Mouse (Mus musculus) stomach, embryonic 14.5 days (tissue): ENCODE data around the gene Eng. TPM values are rescaled to one million over a fixed set of nuclear protein-coding genes. Genes with fewer than 3 reads are reported as not detected.

ENCODE experiments used
- ATAC-seq: fragments of 200-750 bp; cut with Nextera tagmentation; 2 replicates; pipeline ENCODE4 v1.8.0; 2017; ENCODE audit warnings: low read depth, moderate TSS enrichment; ENCODE audit not compliant: insufficient number of reproducible peaks, insufficient read depth, low FRiP score
- H3K27ac ChIP-seq: fragments of 300-500 bp; sonication (generic); 2 replicates; pipeline ENCODE4 v1.5.1; 2014; ENCODE audit warnings: mild to moderate bottlenecking, low read length, moderate library complexity, mixed read lengths
- H3K27me3 ChIP-seq: fragments of 300-500 bp; sonication (generic); 2 replicates; pipeline ENCODE4 v1.6.1; 2014; ENCODE audit warnings: low read length, control low read depth, mixed read lengths; ENCODE audit not compliant: control insufficient read depth, insufficient read depth
- H3K36me3 ChIP-seq: fragments of 300-500 bp; sonication (generic); 2 replicates; pipeline ENCODE4 v1.6.1; 2014; ENCODE audit warnings: mild to moderate bottlenecking, control low read depth, low read length, moderate library complexity, mixed read lengths; ENCODE audit not compliant: control insufficient read depth, insufficient read depth
- H3K4me1 ChIP-seq: fragments of 300-500 bp; sonication (generic); 2 replicates; pipeline ENCODE4 v1.6.1; 2014; ENCODE audit warnings: low read length, control low read depth, mixed read lengths; ENCODE audit not compliant: control insufficient read depth, insufficient read depth
- H3K4me2 ChIP-seq: fragments of 300-500 bp; sonication (generic); replicated peaks from 2 replicates; pipeline ENCODE4 v1.6.1; 2014; ENCODE audit warnings: low read depth, low read length, control low read depth
- H3K4me3 ChIP-seq: fragments of 300-500 bp; sonication (generic); 2 replicates; pipeline ENCODE4 v1.5.1; 2014; ENCODE audit warnings: low read depth, low read length, control low read depth
- H3K9ac ChIP-seq: fragments of 300-500 bp; sonication (generic); replicated peaks from 2 replicates; pipeline ENCODE4 v1.6.1; 2014; ENCODE audit warnings: low read depth, mild to moderate bottlenecking, control low read depth, low read length, moderate library complexity, mixed read lengths
- H3K9me3 ChIP-seq: fragments of 300-500 bp; sonication (generic); 2 replicates; pipeline ENCODE4 v1.6.1; 2016; ENCODE audit warnings: low read depth, low read length, control low read depth; ENCODE audit not compliant: control insufficient read depth
- WGBS: fragments of 180-500 bp; shearing (Covaris S2); extraction: QIAGEN DNeasy Blood & Tissue Kit; methylation state at CpG from one replicate; pipeline ENCODE4 v1.1.7; 2014; 5-methylcytosine and 5-hydroxymethylcytosine counted together
- polyA plus RNA-seq: library from polyadenylated mRNA; unstranded; fragments of >200 nt; fragmentation: Nextera tagmentation; extraction: Ambion mirVana; gene quantifications from 2 replicates; pipeline ENCODE4 v1.2.1, GENCODE M21; 2014

Gene Eng
- polyA plus RNA-seq, 1 experiment from 2014 or later = 49.1 TPM

- no peaks in the 10 kb centered on the region for H3K9me3 ChIP-seq
- peaks cover 14% of the 10 kb centered on the region for H3K4me1 ChIP-seq
- H3K4me2 ChIP-seq = no peak overlapping the region
- WGBS = 53% methylated on average over 5 of the region's 5 CpGs
- H3K36me3 ChIP-seq = no peaks in the 10 kb centered on the region
- no peak overlapping the region for H3K27ac ChIP-seq
- H3K9ac ChIP-seq = no peak overlapping the region
- ATAC-seq = no peak
- no peak overlapping the region for H3K4me3 ChIP-seq
- H3K27me3 ChIP-seq = no peaks in the 10 kb centered on the region
These were observed 12.7 kb upstream of the Eng start for GRCm38 (mm10) chr2:32633660-32634059.

- peaks cover 8% of the 10 kb centered on the region for H3K4me1 ChIP-seq
These were observed 11.9 kb upstream of the Eng start for GRCm38 (mm10) chr2:32634277-32635105.

GRCm38 (mm10) chr2:32636617-32637016 lies 9.8 kb upstream of the Eng start:
- no peak overlapping the region for H3K9ac ChIP-seq
- H3K9me3 ChIP-seq = no peaks in the 10 kb centered on the region
- ATAC-seq = no peak
- H3K4me2 ChIP-seq = no peak overlapping the region
- H3K4me1 ChIP-seq = peaks cover 8% of the 10 kb centered on the region
- no peaks in the 10 kb centered on the region for H3K36me3 ChIP-seq
- WGBS = 87% methylated on average over 7 of the region's 7 CpGs
- no peak overlapping the region for H3K27ac ChIP-seq
- H3K27me3 ChIP-seq = no peaks in the 10 kb centered on the region
- H3K4me3 ChIP-seq = no peak overlapping the region

More at GRCm38 (mm10) chr2:32634277-32635105, 11.9 kb upstream of the Eng start:
- Histone ChIP-seq H3K36me3 (no peaks in the 10 kb centered on the region), H3K4me3 (no peak overlapping the region), H3K27me3 (no peaks in the 10 kb centered on the region), H3K9me3 (no peaks in the 10 kb centered on the region), H3K9ac (no peak overlapping the region), H3K4me2 (no peak overlapping the region), H3K27ac (no peak overlapping the region; the same call in 1 of the 2 replicates)
- ATAC-seq = no peak
- 85% methylated on average over 10 of the region's 10 CpGs for WGBS

GRCm38 (mm10) chr2:32637778-32638281 lies 8.6 kb upstream of the Eng start:
- no peak overlapping the region for H3K9ac ChIP-seq
- H3K27me3 ChIP-seq = no peaks in the 10 kb centered on the region
- H3K4me3 ChIP-seq = no peak overlapping the region
- no peaks in the 10 kb centered on the region for H3K9me3 ChIP-seq
- peak; percentile 57; the same call in 1 of the 2 replicates for ATAC-seq
- no peak overlapping the region for H3K4me2 ChIP-seq
- peaks cover 8% of the 10 kb centered on the region for H3K4me1 ChIP-seq
- peak overlapping the region; percentile 72; the same call in 1 of the 2 replicates for H3K27ac ChIP-seq
- H3K36me3 ChIP-seq = no peaks in the 10 kb centered on the region
- 18% methylated on average over 11 of the region's 11 CpGs for WGBS

- Histone ChIP-seq H3K36me3 (no peaks in the 10 kb centered on the region), H3K9me3 (no peaks in the 10 kb centered on the region), H3K27ac (no peak overlapping the region), H3K4me2 (no peak overlapping the region), H3K9ac (no peak overlapping the region), H3K27me3 (no peaks in the 10 kb centered on the region), H3K4me3 (no peak overlapping the region), H3K4me1 (peaks cover 8% of the 10 kb centered on the region)
- 71% methylated on average over 1 of the region's 1 CpGs for WGBS
- no peak for ATAC-seq
These were observed 6.8 kb upstream of the Eng start for GRCm38 (mm10) chr2:32639632-32640031.

- H3K4me2 ChIP-seq = no peak overlapping the region
- H3K36me3 ChIP-seq = no peaks in the 10 kb centered on the region
- no peak overlapping the region for H3K9ac ChIP-seq
- 61% methylated on average over 6 of the region's 6 CpGs for WGBS
- no peak for ATAC-seq
- no peaks in the 10 kb centered on the region for H3K27me3 ChIP-seq
- H3K4me3 ChIP-seq = no peak overlapping the region
- peaks cover 8% of the 10 kb centered on the region for H3K4me1 ChIP-seq
- H3K9me3 ChIP-seq = no peaks in the 10 kb centered on the region
- H3K27ac ChIP-seq = no peak overlapping the region
These were observed 5.8 kb upstream of the Eng start for GRCm38 (mm10) chr2:32640550-32641051.

GRCm38 (mm10) chr2:32641810-32642209 lies 4.6 kb upstream of the Eng start:
- Histone ChIP-seq H3K4me2 (no peak overlapping the region), H3K9me3 (no peaks in the 10 kb centered on the region), H3K27me3 (no peaks in the 10 kb centered on the region), H3K4me1 (peaks cover 11% of the 10 kb centered on the region), H3K27ac (no peak overlapping the region), H3K9ac (no peak overlapping the region), H3K4me3 (no peak overlapping the region), H3K36me3 (no peaks in the 10 kb centered on the region)
- 86% methylated on average over 5 of the region's 5 CpGs for WGBS
- ATAC-seq = no peak

- Histone ChIP-seq H3K4me3 (no peak overlapping the region), H3K9me3 (no peaks in the 10 kb centered on the region), H3K4me2 (no peak overlapping the region), H3K27ac (no peak overlapping the region), H3K4me1 (peaks cover 8% of the 10 kb centered on the region), H3K36me3 (no peaks in the 10 kb centered on the region), H3K27me3 (no peaks in the 10 kb centered on the region), H3K9ac (no peak overlapping the region)
- WGBS = 51% methylated on average over 7 of the region's 7 CpGs
- ATAC-seq = peak; percentile 16; the same call in 1 of the 2 replicates
These were observed 3.6 kb upstream of the Eng start for GRCm38 (mm10) chr2:32642813-32643212.
